Mouse (Mus musculus): ENCODE data around the gene Spata32. TPM values are rescaled to one million over a fixed set of nuclear protein-coding genes. Genes with fewer than 3 reads are reported as not detected.

The Spata32 gene
- total and polyA plus RNA-seq, 2 experiments: not detected

DNA sequence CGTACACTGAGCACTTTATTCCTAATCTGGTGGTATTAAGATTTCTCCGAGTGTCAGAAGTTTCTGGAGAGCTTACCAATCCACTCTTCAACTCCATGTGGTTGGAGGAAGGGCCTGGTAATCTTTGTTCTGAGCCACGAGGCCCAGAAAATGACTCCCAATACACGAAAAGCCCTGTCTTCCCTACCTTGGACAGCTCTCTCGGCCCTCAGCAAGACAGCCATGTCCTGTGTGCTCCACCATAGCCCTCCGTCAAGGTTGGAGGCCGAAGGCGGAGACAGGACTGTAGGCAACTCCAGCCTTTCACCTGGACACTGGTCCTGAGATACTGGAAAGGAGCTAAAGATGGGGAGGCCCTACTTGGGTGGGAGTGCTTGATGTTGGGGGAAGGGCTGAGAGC lies 7.9 kb downstream of the Spata32 start:
- no peaks in the 10 kb centered on the region for H3K4me1 ChIP-seq (ENCODE audit: control insufficient read depth, insufficient read depth, low read length)
- WGBS: 60% methylated on average over 8 of the region's 8 CpGs
- TF ChIP-seq CTCF (IDR thresholded peaks at IDR 0.05; ENCODE audit: low read depth, low read length) (no peak), POLR2A (IDR thresholded peaks at IDR 0.05; ENCODE audit: extremely low read depth, insufficient read depth, low read length) (no peak)
- no peak overlapping the region for H3K4me3 ChIP-seq (ENCODE audit: insufficient read depth, low read depth, low read length)
- no peaks in the 10 kb centered on the region for H3K36me3 ChIP-seq (ENCODE audit: control insufficient read depth, insufficient read depth, low read length)
- H3K27ac ChIP-seq (replicated peaks; ENCODE audit: insufficient read depth, low read depth, low read length): no peak overlapping the region
- no peaks in the 10 kb centered on the region for H3K79me2 ChIP-seq (ENCODE audit: control insufficient read depth, insufficient read depth, low read length)
- DNase-seq (ENCODE audit: extremely low read depth, low read depth, low spot score): no peak
- H3K9ac ChIP-seq (ENCODE audit: low read depth, low read length): no peak overlapping the region
- 0 out of 2 replicates have a peak, but pooled peaks cover 3% of the 10 kb centered on the region for H3K27me3 ChIP-seq (ENCODE audit: control insufficient read depth, insufficient read depth, low read length)

DNA sequence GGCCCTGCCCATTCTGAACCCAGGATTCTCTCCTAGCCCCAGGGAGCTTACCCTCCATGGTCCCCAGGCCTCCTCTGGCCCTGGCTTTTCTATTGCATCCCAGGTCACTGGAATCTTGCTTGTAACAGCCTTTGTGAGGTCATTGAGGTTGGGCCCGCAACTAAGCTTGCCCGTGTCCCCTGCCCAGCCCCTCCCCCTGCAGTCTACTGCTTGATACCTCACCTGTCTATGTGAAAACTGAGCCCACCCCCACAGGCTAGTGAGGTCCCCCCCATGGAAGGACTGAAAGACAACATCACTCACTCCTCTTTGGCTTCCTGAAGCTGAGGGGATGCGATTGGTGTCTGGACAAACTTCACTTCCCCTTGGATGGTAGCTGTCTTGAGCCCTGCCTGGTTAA lies 9.8 kb downstream of the Spata32 start, which contains the start of gene 1700023F06Rik:
Gene 1700023F06Rik (minus strand): TSS at position 101 of the 400 bp plus-strand sequence.
- no peak for DNase-seq (ENCODE audit: extremely low read depth, low read depth, low spot score)
- WGBS: 87% methylated on average over 3 of the region's 3 CpGs
- TF ChIP-seq POLR2A (IDR thresholded peaks at IDR 0.05; ENCODE audit: extremely low read depth, insufficient read depth, low read length) (no peak), CTCF (IDR thresholded peaks at IDR 0.05; ENCODE audit: low read depth, low read length) (no peak)
- Histone ChIP-seq H3K4me3 (ENCODE audit: insufficient read depth, low read depth, low read length) (no peak within 1 kb of the TSS), H3K9ac (ENCODE audit: low read depth, low read length) (no peak within 1 kb of the TSS), H3K27me3 (ENCODE audit: control insufficient read depth, insufficient read depth, low read length) (no peaks in the 10 kb centered on the region), H3K79me2 (ENCODE audit: control insufficient read depth, insufficient read depth, low read length) (no peaks in the 10 kb centered on the region), H3K27ac (replicated peaks; ENCODE audit: insufficient read depth, low read depth, low read length) (no peak within 1 kb of the TSS), H3K4me1 (ENCODE audit: control insufficient read depth, insufficient read depth, low read length) (no peaks in the 10 kb centered on the region), H3K36me3 (ENCODE audit: control insufficient read depth, insufficient read depth, low read length) (no peaks in the 10 kb centered on the region)

DNA sequence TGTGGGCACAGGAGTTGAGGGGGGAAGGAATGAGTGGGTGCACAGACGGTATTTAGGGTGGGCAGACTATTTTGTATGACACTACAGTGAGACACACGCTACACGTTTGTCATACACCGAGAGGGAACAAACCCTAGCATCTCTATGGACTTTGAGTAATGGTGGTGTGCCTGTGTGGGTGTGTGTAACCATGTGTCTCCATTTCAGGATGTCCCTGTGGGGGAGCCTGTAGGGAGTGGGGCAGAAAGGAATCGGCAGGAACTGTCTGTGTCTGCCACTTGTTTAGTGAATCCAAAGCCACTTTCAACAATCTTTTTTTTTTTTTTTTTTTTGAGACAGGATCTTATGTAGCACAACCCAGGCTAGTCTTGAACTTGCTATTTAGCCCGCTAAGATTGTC lies 12.0 kb downstream of the Spata32 start:
- TF ChIP-seq CTCF (IDR thresholded peaks at IDR 0.05; ENCODE audit: low read depth, low read length) (no peak), POLR2A (IDR thresholded peaks at IDR 0.05; ENCODE audit: extremely low read depth, insufficient read depth, low read length) (no peak)
- Histone ChIP-seq H3K4me1 (ENCODE audit: control insufficient read depth, insufficient read depth, low read length) (no peaks in the 10 kb centered on the region), H3K27me3 (ENCODE audit: control insufficient read depth, insufficient read depth, low read length) (no peaks in the 10 kb centered on the region), H3K79me2 (ENCODE audit: control insufficient read depth, insufficient read depth, low read length) (no peaks in the 10 kb centered on the region), H3K27ac (replicated peaks; ENCODE audit: insufficient read depth, low read depth, low read length) (no peak overlapping the region), H3K4me3 (ENCODE audit: insufficient read depth, low read depth, low read length) (no peak overlapping the region), H3K9ac (ENCODE audit: low read depth, low read length) (no peak overlapping the region), H3K36me3 (ENCODE audit: control insufficient read depth, insufficient read depth, low read length) (no peaks in the 10 kb centered on the region)
- WGBS: 82% methylated on average over 6 of the region's 6 CpGs
- DNase-seq (ENCODE audit: extremely low read depth, low read depth, low spot score): no peak

DNA sequence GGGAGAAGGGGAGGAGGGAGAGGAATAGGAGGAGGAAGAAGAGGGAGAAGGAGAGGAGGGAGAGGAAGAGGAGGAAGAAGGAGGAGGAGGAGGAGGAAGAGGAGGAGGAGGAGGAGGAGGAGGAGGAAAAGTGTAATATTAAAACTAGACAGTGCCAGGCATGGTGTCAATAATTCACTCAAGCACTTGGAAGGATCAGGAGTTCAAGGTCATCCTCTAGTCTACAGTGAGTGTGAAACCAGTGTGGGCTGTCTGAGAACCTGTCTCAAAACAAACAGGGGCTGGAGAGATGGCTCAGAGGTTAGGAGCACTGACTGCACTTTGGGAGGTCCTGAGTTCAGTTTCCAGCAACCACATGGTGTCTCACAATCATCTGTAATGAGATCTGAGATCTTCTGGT lies 15.9 kb downstream of the Spata32 start:
- Histone ChIP-seq H3K36me3 (ENCODE audit: control insufficient read depth, insufficient read depth, low read length) (no peaks in the 10 kb centered on the region), H3K27ac (replicated peaks; ENCODE audit: insufficient read depth, low read depth, low read length) (no peak overlapping the region), H3K27me3 (ENCODE audit: control insufficient read depth, insufficient read depth, low read length) (peaks cover 4% of the 10 kb centered on the region; the same call in 1 of the 2 replicates), H3K79me2 (ENCODE audit: control insufficient read depth, insufficient read depth, low read length) (no peaks in the 10 kb centered on the region), H3K4me3 (ENCODE audit: insufficient read depth, low read depth, low read length) (no peak overlapping the region), H3K9ac (ENCODE audit: low read depth, low read length) (no peak overlapping the region), H3K4me1 (ENCODE audit: control insufficient read depth, insufficient read depth, low read length) (no peaks in the 10 kb centered on the region)
- no peak for DNase-seq (ENCODE audit: extremely low read depth, low read depth, low spot score)
- TF ChIP-seq POLR2A (IDR thresholded peaks at IDR 0.05; ENCODE audit: extremely low read depth, insufficient read depth, low read length) (no peak), CTCF (IDR thresholded peaks at IDR 0.05; ENCODE audit: low read depth, low read length) (no peak)

DNA sequence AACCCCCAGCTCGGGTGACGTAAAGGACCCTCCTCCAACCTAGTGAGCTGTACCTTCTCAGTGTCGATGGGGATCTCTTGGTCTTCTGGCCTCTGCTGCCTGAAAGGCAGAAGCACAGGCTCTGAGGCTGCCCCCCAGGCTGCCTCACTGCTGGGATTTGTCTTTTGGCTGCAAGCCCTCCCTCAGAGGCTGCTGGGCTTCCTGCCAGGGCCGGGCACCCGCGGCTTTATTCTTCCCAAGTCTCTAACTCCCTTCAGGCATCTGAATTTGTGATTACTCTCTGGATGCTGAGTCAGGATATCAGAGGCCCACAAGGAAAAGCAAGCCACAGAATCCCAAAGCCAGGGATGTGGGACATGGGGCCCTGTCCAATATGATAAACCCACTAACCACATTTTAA lies 16.6 kb downstream of the Spata32 start:
- Histone ChIP-seq H3K79me2 (ENCODE audit: control insufficient read depth, insufficient read depth, low read length) (no peaks in the 10 kb centered on the region), H3K4me1 (ENCODE audit: control insufficient read depth, insufficient read depth, low read length) (no peaks in the 10 kb centered on the region), H3K9ac (ENCODE audit: low read depth, low read length) (no peak overlapping the region), H3K27ac (replicated peaks; ENCODE audit: insufficient read depth, low read depth, low read length) (no peak overlapping the region), H3K36me3 (ENCODE audit: control insufficient read depth, insufficient read depth, low read length) (no peaks in the 10 kb centered on the region), H3K4me3 (ENCODE audit: insufficient read depth, low read depth, low read length) (no peak overlapping the region), H3K27me3 (ENCODE audit: control insufficient read depth, insufficient read depth, low read length) (peaks cover 4% of the 10 kb centered on the region; the same call in 1 of the 2 replicates)
- WGBS: 44% methylated on average over 6 of the region's 6 CpGs
- TF ChIP-seq POLR2A (IDR thresholded peaks at IDR 0.05; ENCODE audit: extremely low read depth, insufficient read depth, low read length): no peak
- no peak for TF ChIP-seq CTCF (IDR thresholded peaks at IDR 0.05; ENCODE audit: low read depth, low read length)
- no peak for DNase-seq (ENCODE audit: extremely low read depth, low read depth, low spot score)

DNA sequence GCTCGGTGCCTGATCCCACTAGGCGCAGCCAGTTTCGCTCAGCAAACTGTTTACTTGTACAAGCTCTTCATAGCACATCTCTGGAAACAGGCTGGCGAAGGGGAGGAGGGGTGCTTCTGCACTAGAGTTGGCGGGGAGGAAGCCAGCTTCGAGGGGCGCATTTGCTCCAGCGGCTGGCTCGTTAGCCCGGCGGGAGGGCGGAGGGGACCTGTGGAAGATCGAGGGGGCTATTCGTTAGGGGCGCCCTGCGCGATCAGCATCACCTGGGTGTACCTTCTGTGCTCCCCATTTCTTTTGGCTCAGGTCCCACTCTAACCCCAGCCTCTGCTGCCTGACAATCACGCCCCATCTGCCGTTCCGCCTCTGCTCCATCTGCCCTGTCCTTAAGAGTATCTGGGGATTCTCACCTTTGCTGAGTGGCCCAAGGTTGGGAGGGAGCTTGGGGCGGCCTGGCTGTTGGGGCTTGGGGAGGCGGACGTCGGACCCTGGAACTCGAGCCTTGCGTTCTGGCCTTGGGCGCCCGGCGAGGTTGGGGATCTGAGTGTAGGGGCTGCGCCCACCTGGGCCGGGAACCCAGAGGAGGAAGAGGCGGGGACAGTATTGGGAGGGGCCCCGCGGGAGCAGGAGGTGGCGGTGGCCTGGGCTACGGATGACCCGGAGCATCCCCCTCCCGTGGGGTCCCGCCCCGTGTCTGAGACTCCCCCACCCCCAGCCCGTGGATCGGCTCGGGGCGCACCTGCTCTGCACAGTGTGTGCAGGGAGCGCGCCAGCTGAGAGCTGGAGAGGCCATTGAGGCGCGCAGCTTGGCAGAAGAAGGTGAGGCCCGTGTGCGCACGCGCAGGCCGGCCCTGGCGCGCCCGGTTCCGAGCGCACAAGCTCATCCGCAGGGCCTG lies 19.1 kb downstream of the Spata32 start:
- peaks cover 4% of the 10 kb centered on the region; the same call in 1 of the 2 replicates for H3K27me3 ChIP-seq (ENCODE audit: control insufficient read depth, insufficient read depth, low read length)
- no peak for TF ChIP-seq POLR2A (IDR thresholded peaks at IDR 0.05; ENCODE audit: extremely low read depth, insufficient read depth, low read length)
- no peak for TF ChIP-seq CTCF (IDR thresholded peaks at IDR 0.05; ENCODE audit: low read depth, low read length)
- no peak for DNase-seq (ENCODE audit: extremely low read depth, low read depth, low spot score)

More for the DNA sequence above, 19.1 kb downstream of the Spata32 start:
- Histone ChIP-seq H3K9ac (ENCODE audit: low read depth, low read length) (no peak overlapping the region), H3K27ac (replicated peaks; ENCODE audit: insufficient read depth, low read depth, low read length) (no peak overlapping the region), H3K4me3 (ENCODE audit: insufficient read depth, low read depth, low read length) (no peak overlapping the region; the same call in 1 of the 2 replicates), H3K79me2 (ENCODE audit: control insufficient read depth, insufficient read depth, low read length) (no peaks in the 10 kb centered on the region), H3K36me3 (ENCODE audit: control insufficient read depth, insufficient read depth, low read length) (no peaks in the 10 kb centered on the region), H3K4me1 (ENCODE audit: control insufficient read depth, insufficient read depth, low read length) (no peaks in the 10 kb centered on the region)
- 5% methylated on average over 59 of the region's 59 CpGs for WGBS

Measured in liver, adult 2 months (tissue).